17 mouse cellular contexts compared by ENCODE assay signal in the genomic region with DNA sequence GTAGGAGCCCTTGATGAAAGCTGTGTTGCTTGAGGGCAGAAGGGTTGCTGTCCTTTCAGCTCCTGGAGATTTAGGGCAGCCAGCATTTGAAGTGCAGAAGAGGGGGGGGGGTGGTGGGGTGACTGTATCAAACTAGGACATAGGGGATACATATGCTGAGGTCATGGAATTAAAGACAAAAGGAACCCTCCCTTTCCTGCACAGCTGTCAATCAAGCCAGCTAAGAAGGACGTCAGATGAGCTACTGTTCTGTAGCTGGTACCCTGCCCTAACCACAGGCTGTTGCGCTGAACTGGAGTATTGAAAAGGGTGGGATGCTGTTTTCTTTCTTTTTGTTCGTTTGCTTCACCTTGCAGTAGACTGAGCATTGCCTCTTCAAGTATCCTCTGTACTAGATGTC.
DNase-seq lines count a peak whose midpoint lies in the region; ATAC-seq and TF ChIP-seq lines count a peak whose summit lies in the region.
"Had no signal": no experiment of that assay in that cellular context is flagged by ENCODE, and none has a peak within 500 bp of the region (broad histone marks: within the 10 kb centered on the region; RNA-seq: fewer than 3 reads in every experiment).

No protein-coding gene starts in this region.

- no peaks in the 10 kb centered on the region for H3K36me3 ChIP-seq in heart, embryonic 11.5 days (ENCODE audit: control insufficient read depth, insufficient read depth, low read length)
- no peaks in the 10 kb centered on the region for H3K36me3 ChIP-seq in midbrain, embryonic 11.5 days (ENCODE audit: control insufficient read depth, insufficient read depth, low read length)
- H3K36me3 ChIP-seq in midbrain, postnatal 0 days (ENCODE audit: insufficient read depth, low read length): peaks cover 26% of the 10 kb centered on the region
- H3K36me3 ChIP-seq in forebrain, postnatal 0 days (ENCODE audit: insufficient read depth): peaks cover 30% of the 10 kb centered on the region
- H3K36me3 ChIP-seq in stomach, postnatal 0 days (ENCODE audit: control insufficient read depth, insufficient read depth, low read length): peaks cover 10% of the 10 kb centered on the region; the same call in 1 of the 2 replicates

- H3K9ac ChIP-seq in heart, embryonic 11.5 days (ENCODE audit: low read depth, low read length): no peak overlapping the region
- 0 out of 2 replicates have a peak overlapping the region, but pooled peaks have one; percentile 2 for H3K9ac ChIP-seq in midbrain, embryonic 11.5 days (ENCODE audit: low read length)
- no peak overlapping the region for H3K9ac ChIP-seq in midbrain, postnatal 0 days (replicated peaks; ENCODE audit: low read length, poor library complexity, severe bottlenecking)
- H3K9ac ChIP-seq in forebrain, postnatal 0 days: no peak overlapping the region
- no peak overlapping the region for H3K9ac ChIP-seq in stomach, postnatal 0 days (ENCODE audit: low read length)
- H3K9ac ChIP-seq: intestine, embryonic 15.5 days had no signal

- no peak for DNase-seq in heart, postnatal 10 days
- no peak for DNase-seq in midbrain, embryonic 11.5 days (ENCODE audit: low spot score, missing footprints)
- DNase-seq in midbrain, postnatal 0 days (ENCODE audit: low spot score): no peak
- DNase-seq in forebrain, postnatal 0 days: no peak
- no peak for DNase-seq in stomach, postnatal 0 days (ENCODE audit: low spot score)
- no peak for DNase-seq in spleen, adult 18-20 months
- DNase-seq in spleen, adult 12 weeks (ENCODE audit: low spot score): no peak
- DNase-seq: adrenal gland, postnatal 10 days; B cell, adult 2 months; cerebellum, adult 11 months; cerebellum, postnatal 14 days; layer of hippocampus, postnatal 36 days; liver; lung, adult 18-20 months; thymus, adult 2 months had no signal

- no peaks in the 10 kb centered on the region for H3K9me3 ChIP-seq in heart, embryonic 11.5 days (replicated peaks; ENCODE audit: control insufficient read depth, low read length)
- no peaks in the 10 kb centered on the region for H3K9me3 ChIP-seq in midbrain, embryonic 11.5 days (ENCODE audit: control insufficient read depth, low read length)
- H3K9me3 ChIP-seq in midbrain, postnatal 0 days (ENCODE audit: low read length): no peaks in the 10 kb centered on the region
- H3K9me3 ChIP-seq in forebrain, postnatal 0 days (ENCODE audit: low read length): no peaks in the 10 kb centered on the region
- no peaks in the 10 kb centered on the region for H3K9me3 ChIP-seq in stomach, postnatal 0 days (ENCODE audit: control insufficient read depth, low read length)
- H3K9me3 ChIP-seq: intestine, embryonic 15.5 days had no signal

- intact Hi-C loops in heart, postnatal 10 days (cut with DNase I): no loop called here

- H3K4me1 ChIP-seq in heart, embryonic 11.5 days (ENCODE audit: control insufficient read depth, insufficient read depth, low read length): peaks cover 36% of the 10 kb centered on the region
- peaks cover 34% of the 10 kb centered on the region for H3K4me1 ChIP-seq in midbrain, embryonic 11.5 days (ENCODE audit: control insufficient read depth, insufficient read depth, low read length)
- H3K4me1 ChIP-seq in midbrain, postnatal 0 days (ENCODE audit: insufficient read depth, low read length): peaks cover 3% of the 10 kb centered on the region; the same call in 1 of the 2 replicates
- H3K4me1 ChIP-seq in forebrain, postnatal 0 days (ENCODE audit: insufficient read depth): peaks cover 3% of the 10 kb centered on the region; the same call in 1 of the 2 replicates
- no peaks in the 10 kb centered on the region for H3K4me1 ChIP-seq in stomach, postnatal 0 days (replicated peaks; ENCODE audit: control insufficient read depth, insufficient read depth)
- H3K4me1 ChIP-seq: intestine, embryonic 15.5 days had no signal

- no peak overlapping the region for H3K4me3 ChIP-seq in heart, embryonic 11.5 days (ENCODE audit: low read depth, low read length)
- H3K4me3 ChIP-seq in midbrain, embryonic 11.5 days (ENCODE audit: low read depth, low read length): no peak overlapping the region
- H3K4me3 ChIP-seq in midbrain, postnatal 0 days (ENCODE audit: low read depth, low read length): no peak overlapping the region
- no peak overlapping the region for H3K4me3 ChIP-seq in forebrain, postnatal 0 days (ENCODE audit: low read depth, low read length)
- no peak overlapping the region for H3K4me3 ChIP-seq in stomach, postnatal 0 days (ENCODE audit: low read depth, low read length)
- H3K4me3 ChIP-seq: intestine, embryonic 15.5 days had no signal

- H3K27ac ChIP-seq in heart, embryonic 11.5 days (ENCODE audit: low read depth, low read length): 0 out of 2 replicates have a peak overlapping the region, but pooled peaks have one; percentile 22
- H3K27ac ChIP-seq in midbrain, embryonic 11.5 days (ENCODE audit: low read depth, low read length): no peak overlapping the region
- H3K27ac ChIP-seq in midbrain, postnatal 0 days (ENCODE audit: low read depth, low read length): no peak overlapping the region
- no peak overlapping the region for H3K27ac ChIP-seq in forebrain, postnatal 0 days (ENCODE audit: low read depth, low read length)
- peak overlapping the region; percentile 35; the same call in 1 of the 2 replicates for H3K27ac ChIP-seq in stomach, postnatal 0 days (replicated peaks)
- H3K27ac ChIP-seq: intestine, embryonic 15.5 days had no signal

- H3K4me2 ChIP-seq in heart, embryonic 11.5 days: no peak overlapping the region
- no peak overlapping the region for H3K4me2 ChIP-seq in midbrain, embryonic 11.5 days
- H3K4me2 ChIP-seq in midbrain, postnatal 0 days (ENCODE audit: low read depth, low read length, poor library complexity, severe bottlenecking): no peak overlapping the region
- H3K4me2 ChIP-seq in forebrain, postnatal 0 days (ENCODE audit: low read depth): no peak overlapping the region
- H3K4me2 ChIP-seq in stomach, postnatal 0 days (replicated peaks; ENCODE audit: low read depth): no peak overlapping the region
- H3K4me2 ChIP-seq: intestine, embryonic 15.5 days had no signal

- no peak for ATAC-seq in heart, embryonic 11.5 days (replicated peaks; ENCODE audit: insufficient number of reproducible peaks, low FRiP score, low TSS enrichment)
- peak; percentile 59 for ATAC-seq in midbrain, embryonic 11.5 days (ENCODE audit: low FRiP score)
- no peak for ATAC-seq in midbrain, postnatal 0 days (ENCODE audit: low FRiP score)
- ATAC-seq in forebrain, postnatal 0 days: peak; percentile 27; the same call in 1 of the 2 replicates
- no peak for ATAC-seq in stomach, postnatal 0 days (ENCODE audit: low FRiP score, low TSS enrichment)
- ATAC-seq: intestine, embryonic 15.5 days had no signal

- 55% methylated on average over 3 of the region's 3 CpGs for WGBS in heart, embryonic 11.5 days (ENCODE audit: insufficient replicate concordance)
- WGBS in midbrain, embryonic 11.5 days: 49% methylated on average over 3 of the region's 3 CpGs
- 49% methylated on average over 3 of the region's 3 CpGs for WGBS in midbrain, postnatal 0 days
- WGBS in forebrain, postnatal 0 days: 36% methylated on average over 3 of the region's 3 CpGs
- WGBS in stomach, postnatal 0 days: 74% methylated on average over 3 of the region's 3 CpGs

- no peak for TF ChIP-seq EP300 in stomach, postnatal 0 days (optimal IDR thresholded peaks at IDR 0.05)

- TF ChIP-seq CTCF in midbrain, postnatal 0 days (IDR thresholded peaks at IDR 0.05): no peak
- TF ChIP-seq CTCF in forebrain, postnatal 0 days (IDR thresholded peaks at IDR 0.05; ENCODE audit: low read depth): no peak
- TF ChIP-seq CTCF in stomach, postnatal 0 days (IDR thresholded peaks at IDR 0.05; ENCODE audit: low read depth): no peak

- no peaks in the 10 kb centered on the region for H3K27me3 ChIP-seq in heart, embryonic 11.5 days (ENCODE audit: control insufficient read depth, insufficient read depth, low read length)
- no peaks in the 10 kb centered on the region for H3K27me3 ChIP-seq in midbrain, embryonic 11.5 days (ENCODE audit: control insufficient read depth, insufficient read depth, low read length)
- H3K27me3 ChIP-seq in midbrain, postnatal 0 days (ENCODE audit: insufficient read depth, low read length): no peaks in the 10 kb centered on the region
- no peaks in the 10 kb centered on the region for H3K27me3 ChIP-seq in forebrain, postnatal 0 days (ENCODE audit: insufficient read depth, low read length)
- no peaks in the 10 kb centered on the region for H3K27me3 ChIP-seq in stomach, postnatal 0 days (ENCODE audit: control insufficient read depth, insufficient read depth, low read length)
- H3K27me3 ChIP-seq: intestine, embryonic 15.5 days had no signal

Comparison
In these comparisons a context has a peak if more than half of its experiments do, and no peak if none do; other contexts are left out.
1. ATAC-seq: peak in midbrain, embryonic 11.5 days (single experiment) and forebrain, postnatal 0 days (single experiment); none in heart, embryonic 11.5 days (single experiment), midbrain, postnatal 0 days (single experiment) and stomach, postnatal 0 days (single experiment).
2. H3K27ac ChIP-seq: peak in heart, embryonic 11.5 days (single experiment) and stomach, postnatal 0 days (single experiment); none in midbrain, embryonic 11.5 days (single experiment), midbrain, postnatal 0 days (single experiment) and forebrain, postnatal 0 days (single experiment).